Mouse (Mus musculus): ENCODE measurements at regions not wholly inside any gene's neighbourhood (a gene's known extent, or its start where the extent isn't known, plus 50 kb on each side); places are given as distances from the start of the nearest gene placed in this dataset.

- DNase-seq = peak; percentile 10
Measured at GRCm38 (mm10) chr2:64417129-64417528, 319.3 kb upstream of the Fign start.

GRCm38 (mm10) chr2:64413846-64414245 lies 316.0 kb upstream of the Fign start:
- DNase-seq = no peak

- no peak for DNase-seq
Measured at GRCm38 (mm10) chr2:64413263-64413662, 315.4 kb upstream of the Fign start.

GRCm38 (mm10) chr2:64395946-64396345 lies 298.1 kb upstream of the Fign start:
- DNase-seq = no peak

GRCm38 (mm10) chr2:64394619-64395294 lies 296.9 kb upstream of the Fign start:
- no peak for DNase-seq

- no peak for DNase-seq
Measured at GRCm38 (mm10) chr2:64394199-64394598, 296.4 kb upstream of the Fign start.

GRCm38 (mm10) chr2:64369791-64370190 lies 272.0 kb upstream of the Fign start:
- no peak for DNase-seq

GRCm38 (mm10) chr2:64367188-64367587 lies 269.4 kb upstream of the Fign start:
- no peak for DNase-seq

GRCm38 (mm10) chr2:64366528-64366927 lies 268.7 kb upstream of the Fign start:
- DNase-seq = no peak

- DNase-seq = no peak
Measured at GRCm38 (mm10) chr2:64356286-64356685, 258.4 kb upstream of the Fign start.

- DNase-seq = no peak
Measured at GRCm38 (mm10) chr2:64325499-64325898, 227.7 kb upstream of the Fign start.
